Mouse (Mus musculus) liver, postnatal 0 days (tissue): ENCODE measurements around the gene Ppm1h. TPM values are rescaled to one million over a fixed set of nuclear protein-coding genes. Genes with fewer than 3 reads are reported as not detected.

Source experiments
- ATAC-seq: fragments of 200-750 bp; cut with Nextera tagmentation; 2 replicates; pipeline ENCODE4 v1.8.0; 2017; ENCODE audit warnings: mild to moderate bottlenecking, moderate library complexity
- DNase-seq: peaks from one replicate; pipeline ENCODE4 v3.0.0-alpha.2; 2016
- H3K27ac ChIP-seq: fragments of 300-500 bp; sonication (generic); 2 replicates; pipeline ENCODE4 v1.5.1; 2014; ENCODE audit warnings: antibody characterized with exemption, moderate library complexity, mild to moderate bottlenecking, low read depth
- H3K27me3 ChIP-seq: fragments of 300-500 bp; sonication (generic); 2 replicates; pipeline ENCODE4 v1.6.1; 2014; ENCODE audit warnings: low read length, control low read depth, mixed read lengths; ENCODE audit not compliant: insufficient read depth
- H3K36me3 ChIP-seq: fragments of 300-500 bp; sonication (generic); replicated peaks from 2 replicates; pipeline ENCODE4 v1.6.1; 2014; ENCODE audit warnings: mild to moderate bottlenecking, control low read depth, low read length, moderate library complexity, mixed read lengths; ENCODE audit not compliant: insufficient read depth
- H3K4me1 ChIP-seq: fragments of 300-500 bp; sonication (generic); 2 replicates; pipeline ENCODE4 v1.6.1; 2014; ENCODE audit warnings: antibody characterized with exemption, mild to moderate bottlenecking, control low read depth; ENCODE audit not compliant: insufficient read depth
- H3K4me2 ChIP-seq: fragments of 300-500 bp; sonication (generic); 2 replicates; pipeline ENCODE4 v1.6.1; 2014; ENCODE audit warnings: low read depth, mild to moderate bottlenecking, low read length, moderate library complexity, mixed read lengths
- H3K4me3 ChIP-seq: fragments of 300-500 bp; sonication (generic); 2 replicates; pipeline ENCODE4 v1.5.1; 2014; ENCODE audit warnings: low read depth, low read length
- H3K9ac ChIP-seq: fragments of 300-500 bp; sonication (generic); replicated peaks from 2 replicates; pipeline ENCODE4 v1.6.1; 2014; ENCODE audit warnings: mild to moderate bottlenecking, moderate library complexity
- H3K9me3 ChIP-seq: fragments of 300-500 bp; sonication (generic); 2 replicates; pipeline ENCODE4 v1.6.1; 2016; ENCODE audit warnings: mild to moderate bottlenecking, control low read depth, low read length, mixed read lengths
- CTCF ChIP-seq: sonication (generic); IDR thresholded peaks from 2 replicates; pipeline ENCODE4 v1.5.1; 2016; ENCODE audit warnings: antibody characterized with exemption, low read depth
- EP300 ChIP-seq: IDR thresholded peaks from 2 replicates; pipeline ENCODE4 v1.6.1; 2016; ENCODE audit warnings: antibody characterized with exemption, low read depth, mild to moderate bottlenecking
- WGBS: fragments of 180-500 bp; shearing (Covaris S2); extraction: QIAGEN DNeasy Blood & Tissue Kit; methylation state at CpG from one replicate; pipeline ENCODE4 v1.1.7; 2014; ENCODE audit not compliant: insufficient replicate concordance; 5-methylcytosine and 5-hydroxymethylcytosine counted together
- polyA plus RNA-seq: library from polyadenylated mRNA; unstranded; fragments of >200 nt; fragmentation: Nextera tagmentation; extraction: Ambion mirVana; gene quantifications from 2 replicates; pipeline ENCODE4 v1.2.1, GENCODE M21; 2015

The Ppm1h gene
- polyA plus RNA-seq, 1 experiment from 2014 or later = 3.9 TPM

DNA sequence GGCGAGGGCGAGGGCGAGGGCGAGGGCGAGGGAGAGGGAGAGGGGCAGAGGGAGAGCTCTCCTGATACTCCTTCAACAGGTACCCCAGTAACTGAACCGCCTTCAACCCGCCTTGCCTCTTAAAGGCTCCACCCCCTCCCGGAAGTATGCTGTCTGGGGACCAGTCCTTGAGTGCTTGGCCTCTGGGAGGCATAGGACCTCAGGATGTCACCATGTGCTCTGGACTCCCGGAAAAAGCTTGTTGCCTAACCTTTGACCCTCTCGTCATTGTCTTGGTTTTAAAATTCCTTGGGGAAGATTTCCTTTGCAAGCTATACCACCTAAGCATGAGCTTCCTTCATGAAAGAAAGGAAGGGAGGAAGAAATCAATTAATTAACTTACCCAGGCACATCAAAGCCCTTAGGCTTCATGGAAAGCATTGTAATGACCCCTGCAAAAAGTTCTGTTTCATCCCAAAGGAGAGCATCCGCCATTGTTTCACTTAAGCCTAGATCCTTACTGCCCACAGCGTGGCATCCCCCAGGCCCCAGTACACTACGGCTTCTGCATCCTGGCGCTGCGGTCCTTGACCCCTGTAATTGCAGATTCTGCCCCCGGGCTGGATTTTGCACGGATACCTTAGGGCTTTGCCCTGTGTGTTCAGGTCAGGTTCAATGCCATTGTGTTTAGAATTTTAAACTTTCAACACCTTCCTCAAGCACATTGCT lies 15.5 kb downstream of the Ppm1h start:
- Histone ChIP-seq H3K4me1 (no peaks in the 10 kb centered on the region), H3K9ac (no peak overlapping the region)
- ATAC-seq = no peak

DNA sequence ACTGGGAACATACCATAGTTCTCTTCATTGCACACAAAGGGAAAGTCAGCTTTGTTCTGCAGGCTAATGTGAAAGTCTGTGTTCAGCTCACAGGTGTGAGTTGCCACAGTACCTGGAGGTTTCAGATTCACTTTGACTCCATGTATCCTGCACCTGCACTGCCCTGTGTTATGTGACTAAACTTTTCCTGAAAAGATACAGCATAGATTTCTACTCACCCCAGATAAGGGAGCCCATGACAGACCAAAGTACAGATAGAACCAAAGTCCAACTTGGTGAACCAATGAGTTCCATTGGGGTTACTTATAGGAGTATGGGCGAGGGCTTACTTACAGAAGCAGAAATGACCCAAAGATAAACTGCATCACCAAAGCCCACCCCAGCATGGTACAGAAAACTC lies 17.8 kb downstream of the Ppm1h start:
- 84% methylated on average over 1 of the region's 1 CpGs for WGBS
- Histone ChIP-seq H3K36me3 (no peaks in the 10 kb centered on the region), H3K4me1 (no peaks in the 10 kb centered on the region), H3K27ac (no peak overlapping the region), H3K4me3 (no peak overlapping the region), H3K9ac (no peak overlapping the region), H3K9me3 (no peaks in the 10 kb centered on the region), H3K27me3 (no peaks in the 10 kb centered on the region), H3K4me2 (no peak overlapping the region)
- TF ChIP-seq EP300 (no peak), CTCF (no peak)
- no peak for ATAC-seq
- DNase-seq = no peak

More for the DNA sequence above, 15.5 kb downstream of the Ppm1h start:
- DNase-seq = no peak
- H3K4me3 ChIP-seq = no peak overlapping the region
- no peaks in the 10 kb centered on the region for H3K27me3 ChIP-seq
- 79% methylated on average over 16 of the region's 17 CpGs for WGBS
- H3K36me3 ChIP-seq = no peaks in the 10 kb centered on the region
- TF ChIP-seq CTCF (no peak), EP300 (no peak)
- no peak overlapping the region for H3K4me2 ChIP-seq
- no peak overlapping the region for H3K27ac ChIP-seq
- no peaks in the 10 kb centered on the region for H3K9me3 ChIP-seq

DNA sequence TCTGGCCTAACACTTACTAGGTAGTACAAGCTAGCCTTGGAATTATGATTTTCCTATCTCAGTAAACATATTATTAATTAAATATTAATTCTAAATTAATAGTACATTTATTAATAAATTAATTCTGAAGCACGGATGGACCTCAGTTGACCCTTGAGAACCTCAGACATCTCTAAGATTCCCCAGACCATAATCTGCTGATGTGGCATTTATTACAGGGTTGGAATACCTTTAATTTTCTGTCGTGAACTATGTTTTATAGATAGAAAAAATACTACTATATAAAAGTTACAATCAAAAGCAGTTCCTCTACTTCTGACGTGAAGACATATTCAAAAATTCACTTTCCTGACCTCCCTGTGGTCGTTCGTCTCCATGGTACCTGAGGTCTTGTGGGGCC lies 19.8 kb downstream of the Ppm1h start:
- H3K27ac ChIP-seq = no peak overlapping the region
- TF ChIP-seq EP300 (no peak), CTCF (no peak)
- no peak overlapping the region for H3K4me2 ChIP-seq
- 72% methylated on average over 5 of the region's 5 CpGs for WGBS
- no peaks in the 10 kb centered on the region for H3K9me3 ChIP-seq
- no peaks in the 10 kb centered on the region for H3K4me1 ChIP-seq
- no peak overlapping the region for H3K4me3 ChIP-seq
- ATAC-seq (no peak), DNase-seq (no peak)
- H3K36me3 ChIP-seq = no peaks in the 10 kb centered on the region
- no peaks in the 10 kb centered on the region for H3K27me3 ChIP-seq
- no peak overlapping the region for H3K9ac ChIP-seq

- no peak overlapping the region for H3K4me2 ChIP-seq
- no peak overlapping the region for H3K9ac ChIP-seq
- no peak for DNase-seq
- H3K27ac ChIP-seq = no peak overlapping the region
- no peak for TF ChIP-seq EP300
- TF ChIP-seq CTCF = no peak
- no peak for ATAC-seq
- H3K36me3 ChIP-seq = no peaks in the 10 kb centered on the region
- WGBS = 76% methylated on average over 5 of the region's 5 CpGs
- no peaks in the 10 kb centered on the region for H3K27me3 ChIP-seq
- H3K9me3 ChIP-seq = no peaks in the 10 kb centered on the region
- no peak overlapping the region for H3K4me3 ChIP-seq
- no peaks in the 10 kb centered on the region for H3K4me1 ChIP-seq
Observed at GRCm38 (mm10) chr10:122704901-122705300, 26.3 kb downstream of the Ppm1h start.

- Histone ChIP-seq H3K9ac (no peak overlapping the region), H3K4me1 (no peaks in the 10 kb centered on the region), H3K9me3 (no peaks in the 10 kb centered on the region), H3K27me3 (no peaks in the 10 kb centered on the region), H3K4me3 (no peak overlapping the region), H3K27ac (no peak overlapping the region), H3K36me3 (no peaks in the 10 kb centered on the region), H3K4me2 (no peak overlapping the region)
- ATAC-seq = no peak
- no peak for TF ChIP-seq CTCF
- TF ChIP-seq EP300 = no peak
- 75% methylated on average over 6 of the region's 6 CpGs for WGBS
- DNase-seq = no peak
Observed at GRCm38 (mm10) chr10:122705457-122705856, 26.9 kb downstream of the Ppm1h start.

GRCm38 (mm10) chr10:122711381-122711811 lies 32.8 kb downstream of the Ppm1h start:
- no peak overlapping the region for H3K4me2 ChIP-seq
- no peaks in the 10 kb centered on the region for H3K27me3 ChIP-seq
- ATAC-seq (no peak), DNase-seq (no peak)
- no peak for TF ChIP-seq CTCF
- TF ChIP-seq EP300 = no peak
- no peak overlapping the region for H3K27ac ChIP-seq
- no peaks in the 10 kb centered on the region for H3K4me1 ChIP-seq
- no peak overlapping the region for H3K9ac ChIP-seq
- 78% methylated on average over 6 of the region's 6 CpGs for WGBS
- no peak overlapping the region for H3K4me3 ChIP-seq
- no peaks in the 10 kb centered on the region for H3K36me3 ChIP-seq
- no peaks in the 10 kb centered on the region for H3K9me3 ChIP-seq

GRCm38 (mm10) chr10:122712307-122712706 lies 33.7 kb downstream of the Ppm1h start:
- Histone ChIP-seq H3K4me3 (no peak overlapping the region), H3K27me3 (no peaks in the 10 kb centered on the region), H3K4me1 (no peaks in the 10 kb centered on the region), H3K4me2 (no peak overlapping the region), H3K9ac (no peak overlapping the region), H3K36me3 (no peaks in the 10 kb centered on the region), H3K27ac (no peak overlapping the region), H3K9me3 (no peaks in the 10 kb centered on the region)
- DNase-seq (no peak), ATAC-seq (no peak)
- no peak for TF ChIP-seq CTCF
- no peak for TF ChIP-seq EP300
- WGBS = 62% methylated on average over 5 of the region's 5 CpGs
